Mouse (Mus musculus): ENCODE data around the gene Spire2. TPM values are rescaled to one million over a fixed set of nuclear protein-coding genes. Genes with fewer than 3 reads are reported as not detected.
A peak's percentile ranks its signal among the peaks of the same experiment; 100 is the strongest.

The Spire2 gene
- polyA plus RNA-seq, 1 experiment: 0.47 TPM

DNA sequence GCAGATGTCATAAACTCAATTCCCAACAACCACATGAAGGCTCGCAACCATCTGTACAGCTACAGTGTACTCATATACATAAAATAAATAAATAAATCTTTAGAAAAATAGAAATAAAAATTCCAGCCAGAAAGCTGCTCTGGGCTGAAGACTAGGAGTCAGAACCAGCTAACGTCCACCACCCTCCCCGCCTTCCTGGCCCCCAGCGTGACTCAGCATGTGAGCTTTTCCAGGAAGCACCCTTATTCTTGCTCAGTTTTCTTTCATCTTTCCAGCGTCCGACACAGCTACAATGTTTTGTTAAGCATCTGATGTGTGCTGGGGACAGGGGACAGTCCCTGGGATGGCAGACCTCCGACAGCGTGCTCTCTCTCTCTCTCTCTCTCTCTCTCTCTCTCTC lies 12.6 kb downstream of the Spire2 start:
- no peak for TF ChIP-seq GATA1 (IDR thresholded peaks at IDR 0.05; ENCODE audit: borderline replicate concordance, low read length)
- TF ChIP-seq FLI1 (IDR thresholded peaks at IDR 0.05; ENCODE audit: low read length): no peak
- Histone ChIP-seq H3K4me1 (peaks cover 33% of the 10 kb centered on the region), H3K27me3 (replicated peaks) (peaks cover 53% of the 10 kb centered on the region), H3K4me3 (replicated peaks) (no peak overlapping the region), H3K9me3 (peaks cover 3% of the 10 kb centered on the region), H3K36me3 (replicated peaks; ENCODE audit: low read length) (no peaks in the 10 kb centered on the region)

GRCm38 (mm10) chr8:123345856-123346255 lies 13.3 kb downstream of the Spire2 start:
- TF ChIP-seq FLI1 (IDR thresholded peaks at IDR 0.05; ENCODE audit: low read length) (no peak), GATA1 (IDR thresholded peaks at IDR 0.05; ENCODE audit: borderline replicate concordance, low read length) (no peak)
- peaks cover 60% of the 10 kb centered on the region for H3K27me3 ChIP-seq (replicated peaks)
- peaks cover 32% of the 10 kb centered on the region for H3K4me1 ChIP-seq
- peaks cover 2% of the 10 kb centered on the region; the same call in 1 of the 2 replicates for H3K9me3 ChIP-seq
- no peak overlapping the region for H3K4me3 ChIP-seq (replicated peaks)
- H3K36me3 ChIP-seq (replicated peaks; ENCODE audit: low read length): no peaks in the 10 kb centered on the region

DNA sequence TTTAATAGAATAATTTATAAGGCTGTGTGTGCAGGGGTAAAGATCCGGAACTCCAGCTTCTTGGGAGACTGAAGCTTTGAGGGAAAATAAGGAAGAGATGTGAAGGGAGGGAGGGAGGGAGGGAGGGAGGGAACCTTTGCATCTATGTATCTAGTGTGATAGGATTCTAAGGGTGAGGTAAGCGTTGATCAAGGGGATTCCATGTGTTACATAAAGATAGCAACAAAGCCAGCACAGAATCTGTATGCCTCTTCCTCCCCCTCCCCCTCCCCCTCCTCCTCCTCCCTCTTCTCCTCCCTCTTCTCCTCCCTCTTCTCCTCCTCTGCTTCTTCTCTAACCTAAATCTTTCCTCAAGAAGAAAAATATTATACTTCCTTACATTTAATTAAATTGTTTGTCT lies 14.8 kb downstream of the Spire2 start:
- Histone ChIP-seq H3K27me3 (replicated peaks) (peaks cover 66% of the 10 kb centered on the region), H3K9me3 (no peaks in the 10 kb centered on the region), H3K4me1 (peaks cover 21% of the 10 kb centered on the region), H3K4me3 (replicated peaks) (no peak overlapping the region), H3K36me3 (replicated peaks; ENCODE audit: low read length) (no peaks in the 10 kb centered on the region)
- TF ChIP-seq GATA1 (IDR thresholded peaks at IDR 0.05; ENCODE audit: borderline replicate concordance, low read length): no peak
- no peak for TF ChIP-seq FLI1 (IDR thresholded peaks at IDR 0.05; ENCODE audit: low read length)

- Histone ChIP-seq H3K27me3 (replicated peaks) (peaks cover 68% of the 10 kb centered on the region), H3K4me3 (replicated peaks) (no peak overlapping the region), H3K4me1 (peaks cover 11% of the 10 kb centered on the region), H3K36me3 (replicated peaks; ENCODE audit: low read length) (no peaks in the 10 kb centered on the region), H3K9me3 (no peaks in the 10 kb centered on the region)
- TF ChIP-seq GATA1 (IDR thresholded peaks at IDR 0.05; ENCODE audit: borderline replicate concordance, low read length) (no peak), FLI1 (IDR thresholded peaks at IDR 0.05; ENCODE audit: low read length) (no peak)
Measured at GRCm38 (mm10) chr8:123348237-123348843, 15.8 kb downstream of the Spire2 start.

GRCm38 (mm10) chr8:123349073-123349472 lies 16.6 kb downstream of the Spire2 start:
- Histone ChIP-seq H3K36me3 (replicated peaks; ENCODE audit: low read length) (no peaks in the 10 kb centered on the region), H3K4me1 (peaks cover 8% of the 10 kb centered on the region), H3K27me3 (replicated peaks) (peaks cover 72% of the 10 kb centered on the region), H3K4me3 (replicated peaks) (no peak overlapping the region), H3K9me3 (no peaks in the 10 kb centered on the region)
- TF ChIP-seq GATA1 (IDR thresholded peaks at IDR 0.05; ENCODE audit: borderline replicate concordance, low read length): no peak
- TF ChIP-seq FLI1 (IDR thresholded peaks at IDR 0.05; ENCODE audit: low read length): no peak

DNA sequence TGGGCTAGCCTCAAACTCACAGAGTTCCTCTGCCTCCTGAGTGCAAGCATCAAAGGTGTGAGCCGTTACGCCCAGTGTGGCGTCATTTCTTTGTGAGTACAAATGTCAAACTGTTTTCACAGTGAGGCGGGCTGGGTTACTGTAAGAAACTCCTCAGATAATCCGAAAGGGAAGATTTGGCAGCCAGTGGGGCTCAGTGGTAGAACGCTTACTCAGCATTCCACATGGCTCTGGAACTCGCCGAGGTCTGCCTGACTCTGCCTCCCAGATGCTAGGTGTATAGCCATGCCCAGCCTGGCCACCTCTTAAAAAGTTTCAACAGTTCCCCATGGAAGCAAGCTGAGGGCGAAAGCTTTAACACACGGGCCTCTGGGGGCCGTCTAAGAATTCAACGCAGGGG lies 19.6 kb downstream of the Spire2 start:
- Histone ChIP-seq H3K9me3 (no peaks in the 10 kb centered on the region), H3K36me3 (replicated peaks; ENCODE audit: low read length) (no peaks in the 10 kb centered on the region), H3K27me3 (replicated peaks) (peaks cover 87% of the 10 kb centered on the region), H3K4me1 (peaks cover 4% of the 10 kb centered on the region), H3K4me3 (replicated peaks) (no peak overlapping the region)
- no peak for TF ChIP-seq GATA1 (IDR thresholded peaks at IDR 0.05; ENCODE audit: borderline replicate concordance, low read length)

DNA sequence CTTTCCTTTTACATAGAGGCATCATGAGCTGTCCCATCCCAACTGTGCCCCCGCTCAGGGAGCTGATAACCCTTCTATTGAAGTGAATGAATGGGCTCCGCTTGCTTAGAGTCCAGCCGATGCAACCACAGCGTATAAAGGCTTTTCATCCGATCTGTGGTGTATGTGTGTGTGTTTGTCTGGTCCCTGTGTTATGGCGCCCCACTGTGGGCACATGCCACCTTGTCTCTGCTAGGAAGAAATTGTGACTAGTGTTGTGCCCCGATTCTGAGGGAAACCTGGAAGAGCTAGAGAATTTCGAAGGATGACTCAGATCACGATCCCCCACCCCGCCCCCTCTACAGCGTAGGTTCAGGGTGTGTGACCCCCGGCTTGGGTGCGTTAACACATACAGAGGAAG lies 20.3 kb downstream of the Spire2 start:
- Histone ChIP-seq H3K4me3 (replicated peaks) (no peak overlapping the region), H3K36me3 (replicated peaks; ENCODE audit: low read length) (no peaks in the 10 kb centered on the region), H3K27me3 (replicated peaks) (peaks cover 91% of the 10 kb centered on the region), H3K4me1 (peaks cover 4% of the 10 kb centered on the region), H3K9me3 (no peaks in the 10 kb centered on the region)
- no peak for TF ChIP-seq FLI1 (IDR thresholded peaks at IDR 0.05; ENCODE audit: low read length)
- no peak for TF ChIP-seq GATA1 (IDR thresholded peaks at IDR 0.05; ENCODE audit: borderline replicate concordance, low read length)

DNA sequence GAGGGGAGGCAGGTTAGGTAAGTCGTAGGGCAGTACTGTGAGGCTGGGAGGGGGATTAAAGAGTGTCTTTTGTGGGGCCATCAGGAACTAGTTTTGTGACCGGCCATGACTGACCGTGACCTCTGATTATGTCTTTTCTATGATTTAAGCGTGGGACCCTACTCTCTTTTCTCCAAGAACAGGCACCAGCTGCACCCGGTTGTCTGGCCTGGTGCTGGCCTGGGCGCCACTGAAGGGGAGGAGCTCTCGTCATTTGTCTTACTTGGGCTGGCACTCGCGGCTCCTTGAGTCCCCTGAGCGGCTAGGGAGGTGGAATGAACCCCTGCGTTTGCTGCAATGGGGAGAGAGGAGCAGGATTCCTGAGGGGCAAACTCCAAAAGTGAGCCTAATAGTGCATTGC lies 20.7 kb downstream of the Spire2 start:
- TF ChIP-seq FLI1 (IDR thresholded peaks at IDR 0.05; ENCODE audit: low read length): no peak
- no peak for TF ChIP-seq GATA1 (IDR thresholded peaks at IDR 0.05; ENCODE audit: borderline replicate concordance, low read length)
- Histone ChIP-seq H3K9me3 (no peaks in the 10 kb centered on the region), H3K27me3 (replicated peaks) (peaks cover 90% of the 10 kb centered on the region), H3K36me3 (replicated peaks; ENCODE audit: low read length) (no peaks in the 10 kb centered on the region), H3K4me3 (replicated peaks) (no peak overlapping the region), H3K4me1 (peaks cover 4% of the 10 kb centered on the region)

DNA sequence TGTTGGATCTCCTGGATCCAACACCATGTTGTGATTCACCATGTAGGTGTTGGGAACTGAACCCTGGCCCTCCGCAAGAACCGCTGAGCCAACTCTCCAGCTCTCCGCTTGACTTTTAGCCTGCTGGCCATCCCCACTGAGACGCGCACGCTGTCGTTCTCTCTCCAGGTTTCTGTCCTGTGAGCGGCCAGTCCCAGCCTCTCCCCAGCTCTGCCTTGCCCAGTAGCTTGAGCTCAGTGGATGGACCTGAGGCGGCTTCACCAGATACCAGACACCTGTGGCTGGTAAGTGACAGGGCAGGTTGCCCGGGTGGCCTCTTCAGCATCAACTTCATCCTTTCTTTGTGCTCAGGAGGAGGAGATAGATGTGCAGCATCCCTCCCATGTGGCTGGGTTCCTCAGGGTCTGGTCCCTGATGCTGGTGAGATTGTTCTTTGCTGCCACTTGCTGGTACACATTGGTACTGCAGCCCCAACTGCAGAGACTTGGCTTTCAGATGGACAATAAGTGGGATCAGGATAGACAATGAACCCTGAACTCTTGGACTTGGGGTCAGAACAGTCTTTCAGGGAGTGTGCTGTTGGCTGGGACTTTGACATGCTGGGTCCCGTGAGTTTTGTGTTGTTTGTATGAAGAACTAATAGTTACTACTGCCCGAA lies 28.7 kb downstream of the Spire2 start:
- Histone ChIP-seq H3K27me3 (replicated peaks) (peaks cover 63% of the 10 kb centered on the region), H3K4me1 (no peaks in the 10 kb centered on the region; the same call in 1 of the 2 replicates), H3K9me3 (no peaks in the 10 kb centered on the region), H3K4me3 (replicated peaks) (no peak overlapping the region), H3K36me3 (replicated peaks; ENCODE audit: low read length) (no peaks in the 10 kb centered on the region)
- TF ChIP-seq FLI1 (IDR thresholded peaks at IDR 0.05; ENCODE audit: low read length) (no peak), GATA1 (IDR thresholded peaks at IDR 0.05; ENCODE audit: borderline replicate concordance, low read length) (no peak)

DNA sequence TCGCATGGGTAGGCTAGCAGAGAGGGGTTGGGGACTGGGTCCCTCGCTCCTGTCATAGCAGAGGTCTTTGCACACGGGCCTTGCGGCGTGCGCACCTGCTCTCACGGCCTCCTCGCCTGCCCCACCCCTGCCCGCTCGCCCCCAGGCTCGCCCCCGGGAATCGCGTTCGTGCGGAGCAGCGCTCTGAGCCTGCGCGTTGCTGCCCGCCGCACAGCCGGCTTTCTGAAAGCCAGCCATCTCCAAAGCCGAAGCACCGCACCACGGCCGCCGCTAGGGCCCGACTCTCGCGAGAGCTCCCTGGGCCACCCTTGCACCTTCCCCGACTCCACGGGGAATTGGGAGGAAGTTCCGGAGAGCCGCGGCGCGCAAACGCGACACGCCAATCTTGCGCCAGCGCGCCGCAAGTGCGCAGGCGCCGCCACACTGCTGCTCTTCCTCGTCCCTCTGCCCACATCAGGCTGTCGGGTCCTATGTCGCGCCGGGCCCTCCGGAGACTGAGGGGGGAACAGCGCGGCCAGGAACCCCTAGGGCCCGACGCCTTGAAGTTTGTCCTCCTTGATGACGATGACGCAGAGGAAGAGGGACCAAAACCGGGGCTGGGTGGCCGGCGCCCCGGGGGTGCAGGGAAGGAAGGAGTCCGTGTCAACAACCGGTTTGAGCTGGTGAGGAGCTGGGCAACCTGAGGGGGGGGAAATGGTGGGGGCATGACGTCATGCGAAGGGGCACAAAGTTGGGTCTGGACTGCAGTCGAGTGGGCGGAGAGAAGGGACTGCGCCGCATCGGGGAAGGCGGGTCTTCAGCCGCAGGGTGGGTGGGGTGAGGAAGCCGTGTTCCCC lies 41.1 kb downstream of the Spire2 start, which contains the start of gene Tcf25:
Tcf25 (plus strand) TSS at position 351 of the 836 bp plus-strand sequence.
- peaks cover 30% of the 10 kb centered on the region for H3K27me3 ChIP-seq (replicated peaks)
- H3K4me1 ChIP-seq: peaks cover 49% of the 10 kb centered on the region
- H3K36me3 ChIP-seq (replicated peaks; ENCODE audit: low read length): peaks cover 31% of the 10 kb centered on the region
- TF ChIP-seq FLI1 (IDR thresholded peaks at IDR 0.05; ENCODE audit: low read length): no peak
- TF ChIP-seq GATA1 (IDR thresholded peaks at IDR 0.05; ENCODE audit: borderline replicate concordance, low read length): no peak
- no peaks in the 10 kb centered on the region for H3K9me3 ChIP-seq
- peak within 1 kb of the TSS; percentile 99 for H3K4me3 ChIP-seq (replicated peaks)
